Mouse (Mus musculus) cortical plate, adult 2 months (tissue): ENCODE data around the gene Trp63.

Source experiments
- CTCF ChIP-seq: fragments of 200-500 bp; IDR thresholded peaks from 2 replicates; pipeline ENCODE4 v1.5.1; 2011; ENCODE audit warnings: mild to moderate bottlenecking, control low read depth, low read length; ENCODE audit not compliant: insufficient read depth; ENCODE audit errors: extremely low read depth
- POLR2A ChIP-seq: fragments of 200-500 bp; IDR thresholded peaks from 2 replicates; pipeline ENCODE4 v1.6.1; 2011; ENCODE audit warnings: mild to moderate bottlenecking, low read length, control low read depth; ENCODE audit not compliant: insufficient read depth; ENCODE audit errors: extremely low read depth

- TF ChIP-seq CTCF (no peak), POLR2A (no peak)
Observed at GRCm38 (mm10) chr16:25832576-25832975, 149.0 kb downstream of the Trp63 start.
